Mouse (Mus musculus): ENCODE measurements around the gene Snai1. TPM values are rescaled to one million over a fixed set of nuclear protein-coding genes. Genes with fewer than 3 reads are reported as not detected.

Snai1 gene
- polyA plus RNA-seq (2012; rRNA removed), result 24.1 and 27.0 TPM in 2 replicates

GRCm38 (mm10) chr2:167537476-167538297 is at the start of gene Snai1:
TSS of gene Snai1 (plus strand) at chr2:167538195.

GRCm38 (mm10) chr2:167491757-167492708 is 46.0 kb upstream of the Snai1 start, which contains the start of gene Rnf114:
TSS of gene Rnf114 (plus strand) at chr2:167492645.

GRCm38 (mm10) chr2:167492713-167493636 is 45.0 kb upstream of the Snai1 start, which contains the start of gene Spata2:
TSS of gene Spata2 (minus strand) at chr2:167492887.

Other genes with a start within 250 kb of the Snai1 start
- gene B4galt5, start 189.0 kb upstream of the Snai1 start, polyA plus RNA-seq (2012; rRNA removed), result 29.7 and 30.3 TPM in 2 replicates
- 46.5 and 47.3 TPM in 2 replicates for gene Slc9a8, start 116.5 kb upstream of the Snai1 start, polyA plus RNA-seq (2012; rRNA removed)
- 68.2 and 83.7 TPM in 2 replicates for gene Rnf114, start 45.5 kb upstream of the Snai1 start, polyA plus RNA-seq (2012; rRNA removed)
- gene Spata2, start 45.3 kb upstream of the Snai1 start, polyA plus RNA-seq (2012; rRNA removed), result 52.2 and 55.5 TPM in 2 replicates
- gene Ube2v1, start 93.9 kb downstream of the Snai1 start, polyA plus RNA-seq (2012; rRNA removed), result 120 TPM in 2 replicates
- 12.9 and 18.7 TPM in 2 replicates for gene Gm20431, start 123.3 kb downstream of the Snai1 start, polyA plus RNA-seq (2012; rRNA removed)
- 199 and 203 TPM in 2 replicates for gene Cebpb, start 150.7 kb downstream of the Snai1 start, polyA plus RNA-seq (2012; rRNA removed)
- 144 and 212 TPM in 2 replicates for gene Tmem189, start 151.6 kb downstream of the Snai1 start, polyA plus RNA-seq (2012; rRNA removed)